Mouse (Mus musculus) liver, postnatal 0 days (tissue): ENCODE results near the gene Zdhhc25. TPM values are rescaled to one million over a fixed set of nuclear protein-coding genes. Genes with fewer than 3 reads are reported as not detected.

ENCODE experiments used
- ATAC-seq: fragments of 200-750 bp; cut with Nextera tagmentation; 2 replicates; pipeline ENCODE4 v1.8.0; 2017; ENCODE audit warnings: mild to moderate bottlenecking, moderate library complexity
- DNase-seq: peaks from one replicate; pipeline ENCODE4 v3.0.0-alpha.2; 2016
- H3K27ac ChIP-seq: fragments of 300-500 bp; sonication (generic); 2 replicates; pipeline ENCODE4 v1.5.1; 2014; ENCODE audit warnings: antibody characterized with exemption, moderate library complexity, mild to moderate bottlenecking, low read depth
- H3K27me3 ChIP-seq: fragments of 300-500 bp; sonication (generic); 2 replicates; pipeline ENCODE4 v1.6.1; 2014; ENCODE audit warnings: low read length, control low read depth, mixed read lengths; ENCODE audit not compliant: insufficient read depth
- H3K36me3 ChIP-seq: fragments of 300-500 bp; sonication (generic); replicated peaks from 2 replicates; pipeline ENCODE4 v1.6.1; 2014; ENCODE audit warnings: mild to moderate bottlenecking, control low read depth, low read length, moderate library complexity, mixed read lengths; ENCODE audit not compliant: insufficient read depth
- H3K4me1 ChIP-seq: fragments of 300-500 bp; sonication (generic); 2 replicates; pipeline ENCODE4 v1.6.1; 2014; ENCODE audit warnings: antibody characterized with exemption, mild to moderate bottlenecking, control low read depth; ENCODE audit not compliant: insufficient read depth
- H3K4me2 ChIP-seq: fragments of 300-500 bp; sonication (generic); 2 replicates; pipeline ENCODE4 v1.6.1; 2014; ENCODE audit warnings: low read depth, mild to moderate bottlenecking, low read length, moderate library complexity, mixed read lengths
- H3K4me3 ChIP-seq: fragments of 300-500 bp; sonication (generic); 2 replicates; pipeline ENCODE4 v1.5.1; 2014; ENCODE audit warnings: low read depth, low read length
- H3K9ac ChIP-seq: fragments of 300-500 bp; sonication (generic); replicated peaks from 2 replicates; pipeline ENCODE4 v1.6.1; 2014; ENCODE audit warnings: mild to moderate bottlenecking, moderate library complexity
- H3K9me3 ChIP-seq: fragments of 300-500 bp; sonication (generic); 2 replicates; pipeline ENCODE4 v1.6.1; 2016; ENCODE audit warnings: mild to moderate bottlenecking, control low read depth, low read length, mixed read lengths
- CTCF ChIP-seq: sonication (generic); IDR thresholded peaks from 2 replicates; pipeline ENCODE4 v1.5.1; 2016; ENCODE audit warnings: antibody characterized with exemption, low read depth
- EP300 ChIP-seq: IDR thresholded peaks from 2 replicates; pipeline ENCODE4 v1.6.1; 2016; ENCODE audit warnings: antibody characterized with exemption, low read depth, mild to moderate bottlenecking
- WGBS: fragments of 180-500 bp; shearing (Covaris S2); extraction: QIAGEN DNeasy Blood & Tissue Kit; methylation state at CpG from one replicate; pipeline ENCODE4 v1.1.7; 2014; ENCODE audit not compliant: insufficient replicate concordance; 5-methylcytosine and 5-hydroxymethylcytosine counted together
- polyA plus RNA-seq: library from polyadenylated mRNA; unstranded; fragments of >200 nt; fragmentation: Nextera tagmentation; extraction: Ambion mirVana; gene quantifications from 2 replicates; pipeline ENCODE4 v1.2.1, GENCODE M21; 2015

The Zdhhc25 gene
- not detected in 2 replicates for polyA plus RNA-seq

DNA sequence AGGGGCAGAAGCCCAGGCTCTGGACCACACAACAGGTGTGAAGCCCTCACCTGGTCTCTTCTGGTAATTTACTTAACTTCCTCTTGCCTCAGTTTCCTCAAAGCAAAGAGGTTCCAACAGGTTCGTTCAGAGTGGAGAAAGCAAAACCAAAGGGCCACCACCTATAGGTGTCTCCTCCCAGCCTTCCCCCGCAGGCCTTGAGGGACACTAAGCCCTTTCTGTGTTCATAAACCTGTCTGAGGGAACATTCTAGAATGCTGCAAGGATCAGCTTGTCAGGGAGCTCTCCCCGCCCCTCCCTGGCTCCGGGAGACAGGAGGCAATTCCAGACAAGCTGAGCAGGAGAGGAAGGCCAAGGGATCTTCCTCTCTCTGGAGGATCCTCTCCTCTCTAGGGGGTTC lies at the start of gene Zdhhc25:
Zdhhc25 (plus strand) TSS at position 301 of the 400 bp plus-strand sequence.
- H3K4me3 ChIP-seq: no peak within 1 kb of the TSS
- no peak within 1 kb of the TSS for H3K9ac ChIP-seq
- 79% methylated on average over 4 of the region's 4 CpGs for WGBS
- no peak within 1 kb of the TSS for H3K27ac ChIP-seq
- TF ChIP-seq EP300 (no peak), CTCF (no peak)
- DNase-seq (no peak), ATAC-seq (no peak)
- H3K4me2 ChIP-seq: no peak within 1 kb of the TSS
- no peaks in the 10 kb centered on the region for H3K36me3 ChIP-seq
- H3K4me1 ChIP-seq: no peaks in the 10 kb centered on the region
- no peaks in the 10 kb centered on the region for H3K27me3 ChIP-seq
- H3K9me3 ChIP-seq: no peaks in the 10 kb centered on the region

DNA sequence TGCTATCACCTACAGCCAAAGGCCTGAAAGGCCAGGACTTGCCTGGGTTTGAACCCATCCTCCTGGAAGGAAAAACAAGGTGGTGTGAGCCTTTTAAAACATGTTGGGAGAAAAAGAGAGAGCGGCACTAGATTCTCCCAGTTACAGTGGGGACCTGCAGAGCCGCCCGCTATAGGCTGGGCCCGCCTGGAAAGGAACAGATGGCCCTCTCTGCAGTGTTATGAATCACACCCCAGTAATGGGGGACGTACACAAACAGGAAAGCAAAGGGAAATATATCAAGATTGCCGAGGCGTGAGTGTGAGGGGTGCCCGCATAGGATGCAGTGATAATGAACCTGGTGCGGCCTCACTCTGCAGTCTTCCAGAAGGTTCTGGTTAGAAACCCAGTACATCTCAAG lies 47.2 kb upstream of the Zdhhc25 start:
- 75% methylated on average over 9 of the region's 9 CpGs for WGBS
- Histone ChIP-seq H3K27me3 (no peaks in the 10 kb centered on the region), H3K4me1 (no peaks in the 10 kb centered on the region), H3K9ac (no peak overlapping the region), H3K4me3 (no peak overlapping the region), H3K4me2 (no peak overlapping the region), H3K9me3 (no peaks in the 10 kb centered on the region), H3K36me3 (no peaks in the 10 kb centered on the region), H3K27ac (no peak overlapping the region)
- DNase-seq (no peak), ATAC-seq (no peak)
- TF ChIP-seq CTCF: no peak
- no peak for TF ChIP-seq EP300

DNA sequence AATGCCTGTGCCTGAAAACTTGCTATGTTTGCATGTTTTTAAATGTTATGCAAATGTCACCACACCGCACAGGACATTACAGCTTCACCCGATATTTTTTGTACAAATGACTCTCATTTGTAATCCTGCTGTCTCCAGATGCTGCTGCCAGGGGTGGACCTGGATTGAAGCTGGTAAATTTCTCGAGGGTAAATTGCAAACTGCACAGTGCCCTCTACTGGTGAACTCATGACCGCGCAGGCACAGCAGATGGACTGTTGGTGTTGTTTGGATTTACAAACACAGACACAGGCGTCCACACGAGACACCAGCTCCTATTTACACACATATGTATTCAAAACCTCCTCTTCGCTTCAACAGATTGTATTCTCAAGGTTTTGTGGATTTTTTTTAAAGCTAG lies 44.6 kb upstream of the Zdhhc25 start:
- Histone ChIP-seq H3K4me2 (no peak overlapping the region), H3K4me1 (no peaks in the 10 kb centered on the region), H3K9me3 (no peaks in the 10 kb centered on the region), H3K9ac (no peak overlapping the region), H3K27me3 (no peaks in the 10 kb centered on the region), H3K27ac (no peak overlapping the region), H3K36me3 (no peaks in the 10 kb centered on the region), H3K4me3 (no peak overlapping the region)
- DNase-seq (peak; percentile 25), ATAC-seq (no peak)
- TF ChIP-seq EP300 (no peak), CTCF (peak; percentile 65)
- WGBS: 17% methylated on average over 8 of the region's 8 CpGs

DNA sequence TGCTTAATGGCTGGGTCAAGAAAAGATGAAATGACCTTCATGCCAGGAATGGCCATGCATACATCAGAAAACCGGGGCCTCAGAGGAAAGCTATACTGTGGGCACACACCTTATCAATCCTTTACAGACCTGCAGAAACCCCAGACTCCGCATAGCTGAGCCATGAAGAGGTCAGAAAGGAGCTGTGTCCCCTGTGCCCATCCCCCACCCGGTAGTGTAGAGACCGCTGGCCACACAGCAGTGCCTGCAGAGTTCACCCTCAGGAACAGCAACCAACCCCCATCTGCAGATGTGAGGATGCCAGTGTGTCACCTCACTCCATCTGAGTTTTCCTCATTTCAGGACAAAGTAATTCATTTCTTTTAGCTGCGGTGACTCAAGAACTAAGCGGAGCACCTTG lies 39.5 kb upstream of the Zdhhc25 start:
- H3K9ac ChIP-seq: no peak overlapping the region
- ATAC-seq (no peak), DNase-seq (no peak)
- no peaks in the 10 kb centered on the region for H3K36me3 ChIP-seq
- H3K27ac ChIP-seq: no peak overlapping the region
- H3K27me3 ChIP-seq: no peaks in the 10 kb centered on the region
- H3K4me1 ChIP-seq: no peaks in the 10 kb centered on the region
- no peak overlapping the region for H3K4me2 ChIP-seq
- TF ChIP-seq EP300 (no peak), CTCF (no peak)
- H3K4me3 ChIP-seq: no peak overlapping the region
- 52% methylated on average over 6 of the region's 6 CpGs for WGBS
- no peaks in the 10 kb centered on the region for H3K9me3 ChIP-seq

DNA sequence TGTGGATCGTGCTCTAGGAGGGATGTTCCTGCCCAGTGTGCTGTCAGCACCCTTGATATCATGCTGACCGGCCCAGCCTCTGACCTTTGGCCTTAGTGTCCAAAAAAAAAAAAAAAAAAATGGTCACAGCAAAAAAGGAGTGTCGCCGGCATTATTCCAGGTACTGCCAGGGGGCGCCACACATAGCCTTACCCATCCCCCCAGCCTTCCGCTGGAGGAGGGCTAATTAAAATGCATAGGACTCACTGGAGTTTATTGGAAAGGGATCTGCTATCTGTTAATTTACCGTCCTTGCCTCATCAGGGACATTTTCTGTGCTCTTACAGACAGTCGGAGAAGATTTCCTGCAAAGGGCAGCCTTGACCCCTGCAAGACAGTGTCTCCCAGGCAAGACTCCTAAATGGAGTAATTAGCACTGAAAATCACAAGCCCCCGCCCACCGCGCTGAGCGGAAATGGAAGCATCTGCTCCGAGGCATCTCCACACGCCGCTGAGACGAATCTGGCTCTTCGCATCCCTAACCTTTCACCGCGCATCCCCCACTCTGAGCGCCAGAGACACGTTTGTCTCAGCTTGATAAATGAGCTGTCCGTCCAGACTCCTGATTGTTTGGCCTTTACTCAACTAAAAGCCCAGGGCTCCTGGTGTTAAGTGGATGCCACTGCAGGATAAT lies 38.9 kb upstream of the Zdhhc25 start:
- WGBS: 8% methylated on average over 22 of the region's 22 CpGs
- ATAC-seq (no peak), DNase-seq (no peak)
- H3K9me3 ChIP-seq: no peaks in the 10 kb centered on the region
- H3K27me3 ChIP-seq: no peaks in the 10 kb centered on the region
- H3K27ac ChIP-seq: no peak overlapping the region
- no peak for TF ChIP-seq EP300
- TF ChIP-seq CTCF: no peak
- H3K4me2 ChIP-seq: no peak overlapping the region
- no peaks in the 10 kb centered on the region for H3K36me3 ChIP-seq
- no peak overlapping the region for H3K9ac ChIP-seq
- no peak overlapping the region for H3K4me3 ChIP-seq
- no peaks in the 10 kb centered on the region for H3K4me1 ChIP-seq

DNA sequence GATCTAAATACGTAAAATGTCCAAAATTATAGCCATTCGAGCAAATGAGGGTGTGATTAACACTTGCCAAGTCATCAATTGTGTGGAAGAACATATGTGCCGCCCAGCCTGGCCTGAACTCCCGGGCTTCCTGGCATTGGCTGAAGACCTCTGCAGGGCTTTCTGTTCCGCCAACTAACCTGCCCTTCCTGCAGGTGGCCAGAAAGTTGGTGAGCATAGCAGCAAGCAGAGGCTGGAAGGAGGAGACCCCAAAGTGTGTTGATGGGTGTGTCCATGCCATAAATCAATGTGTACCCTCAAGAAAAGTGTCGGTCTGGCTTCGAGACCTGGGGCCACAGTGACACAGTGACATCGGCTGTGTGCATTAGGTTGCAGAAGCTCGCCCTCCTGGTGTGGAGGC lies 34.8 kb upstream of the Zdhhc25 start:
- WGBS: 80% methylated on average over 9 of the region's 9 CpGs
- no peak for ATAC-seq
- no peak for DNase-seq
- no peaks in the 10 kb centered on the region for H3K36me3 ChIP-seq
- H3K27ac ChIP-seq: no peak overlapping the region
- no peak overlapping the region for H3K4me3 ChIP-seq
- no peaks in the 10 kb centered on the region for H3K27me3 ChIP-seq
- H3K9me3 ChIP-seq: no peaks in the 10 kb centered on the region
- H3K4me2 ChIP-seq: no peak overlapping the region
- no peak for TF ChIP-seq EP300
- TF ChIP-seq CTCF: no peak
- H3K9ac ChIP-seq: no peak overlapping the region
- no peaks in the 10 kb centered on the region for H3K4me1 ChIP-seq
